Mouse (Mus musculus): ENCODE measurements around the gene Prpf40b.

Gene Prpf40b

DNA sequence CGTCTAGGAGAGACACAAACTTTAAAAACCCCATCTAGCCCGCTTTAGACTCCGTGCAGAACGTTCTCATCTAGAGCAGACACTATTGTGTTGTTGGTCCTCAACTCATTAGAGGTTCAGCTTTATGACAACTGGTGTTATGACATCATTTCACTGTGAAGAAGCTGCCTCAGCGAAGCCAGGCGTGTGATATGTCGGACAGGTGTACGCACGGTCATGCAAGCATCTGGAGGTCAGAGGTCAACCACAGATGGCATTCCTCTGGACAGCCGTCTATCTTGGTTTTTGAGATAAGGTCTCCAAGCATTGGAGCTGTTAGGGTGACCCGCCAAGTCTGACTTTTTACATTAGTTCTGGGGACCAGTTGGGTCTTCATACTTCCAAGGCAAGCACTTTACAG is 4.3 kb upstream of the Prpf40b start:
- no peak for DNase-seq (ENCODE audit: low spot score)

DNA sequence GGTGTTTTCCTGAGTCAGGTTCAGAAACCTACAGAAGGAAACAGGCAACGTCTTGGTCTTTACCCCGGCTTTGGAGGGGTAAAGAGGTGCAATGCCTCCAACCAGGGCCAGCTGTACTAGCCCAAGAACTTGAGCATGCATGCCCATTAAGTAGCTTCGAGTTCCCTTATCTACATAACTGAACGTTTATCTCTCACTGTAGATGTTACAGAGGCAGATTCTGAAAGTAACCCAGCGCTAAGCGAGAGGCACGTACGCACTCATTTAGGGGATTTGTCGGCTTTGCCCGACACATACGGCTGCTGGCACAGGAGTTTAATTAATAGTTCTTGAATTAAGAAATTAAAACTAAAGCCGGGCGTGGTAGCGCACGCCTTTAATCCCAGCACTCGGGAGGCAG is 600 bp upstream of the Prpf40b start:
- DNase-seq (ENCODE audit: low spot score): no peak

DNA sequence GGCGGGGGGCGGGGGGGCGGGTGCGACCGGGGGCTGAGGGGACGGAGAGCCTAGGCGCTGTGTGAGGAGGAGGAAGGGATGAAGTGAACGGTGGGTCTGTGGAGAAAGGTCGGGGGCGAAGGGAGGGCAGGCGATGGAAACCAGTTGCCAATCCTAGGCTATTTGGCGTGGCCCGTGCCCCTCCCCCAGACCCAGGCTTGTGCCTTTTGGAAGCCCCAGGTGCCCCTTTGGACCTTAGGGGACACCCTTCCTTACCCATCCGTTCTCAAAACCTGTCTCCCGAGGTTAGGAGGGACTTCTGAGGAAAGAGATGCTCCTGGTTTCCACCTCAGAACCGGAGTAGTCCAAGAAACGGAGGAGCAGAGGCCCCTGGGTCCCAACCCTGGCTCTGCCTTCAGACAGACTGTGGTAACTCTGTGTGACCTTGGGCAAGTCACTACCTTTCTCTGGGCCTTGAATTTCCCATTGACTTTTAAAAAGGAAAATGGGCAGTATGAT is 646 bp downstream of the Prpf40b start, which contains the start of gene Fam186b:
Gene Fam186b (minus strand): TSS at position 405 of the 498 bp plus-strand sequence.
- peak; percentile 16 for DNase-seq (ENCODE audit: low spot score)

DNA sequence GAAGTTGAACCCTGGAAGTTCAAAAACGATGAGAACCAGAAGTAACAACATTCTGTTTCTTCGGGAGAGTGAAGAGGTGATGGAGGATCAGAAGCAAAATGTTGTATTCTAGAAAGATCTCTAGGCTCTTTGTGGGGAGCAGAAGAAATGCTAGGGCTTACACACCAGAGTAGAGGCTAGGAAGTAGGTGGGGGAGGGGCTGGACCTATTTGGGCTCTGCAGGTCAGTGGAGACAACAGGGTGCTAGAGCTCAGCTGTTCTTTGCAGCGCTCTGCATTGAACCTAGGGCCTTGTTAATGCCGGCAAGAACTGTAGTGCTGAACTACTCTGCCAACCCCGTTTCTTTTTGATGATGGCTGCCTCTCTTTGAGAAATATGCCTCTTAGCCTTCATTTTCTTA is 1.3 kb downstream of the Prpf40b start:
- no peak for DNase-seq (ENCODE audit: low spot score)

DNA sequence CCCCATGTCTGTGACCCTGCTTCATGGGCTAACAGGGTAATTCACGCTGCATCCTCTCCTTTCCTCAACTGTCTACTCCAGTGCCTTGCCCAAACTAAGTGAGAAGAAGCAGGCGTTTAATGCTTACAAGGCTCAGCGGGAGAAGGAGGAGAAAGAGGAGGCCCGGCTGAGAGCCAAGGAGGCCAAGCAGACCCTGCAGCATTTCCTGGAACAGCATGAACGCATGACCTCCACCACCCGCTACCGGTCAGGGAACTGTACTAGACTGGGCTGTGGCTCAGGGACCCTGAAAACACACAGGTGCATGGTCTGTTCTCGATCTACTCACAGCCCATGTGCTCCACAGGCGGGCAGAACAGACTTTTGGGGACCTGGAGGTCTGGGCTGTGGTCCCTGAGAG is 12.6 kb downstream of the Prpf40b start:
- no peak for DNase-seq (ENCODE audit: low spot score)

DNA sequence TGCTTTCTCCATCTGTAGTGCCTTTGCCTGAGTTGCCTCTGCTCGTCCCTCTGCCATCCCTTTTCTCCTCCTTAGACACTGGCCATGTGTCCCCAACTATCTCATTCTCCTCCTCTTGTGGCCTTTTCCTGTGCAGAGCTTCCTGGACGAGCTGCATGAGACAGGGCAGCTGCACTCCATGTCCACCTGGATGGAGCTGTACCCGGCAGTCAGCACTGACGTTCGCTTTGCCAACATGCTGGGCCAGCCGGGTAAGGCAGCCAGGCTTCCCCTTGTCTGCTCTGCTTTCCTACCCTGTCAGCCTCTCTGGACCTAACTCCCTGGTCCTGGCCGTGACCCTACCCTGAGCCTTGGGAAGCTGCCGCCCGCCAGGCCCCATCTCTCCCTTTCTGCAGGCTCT is 14.7 kb downstream of the Prpf40b start:
- no peak for DNase-seq (ENCODE audit: low spot score)

DNA sequence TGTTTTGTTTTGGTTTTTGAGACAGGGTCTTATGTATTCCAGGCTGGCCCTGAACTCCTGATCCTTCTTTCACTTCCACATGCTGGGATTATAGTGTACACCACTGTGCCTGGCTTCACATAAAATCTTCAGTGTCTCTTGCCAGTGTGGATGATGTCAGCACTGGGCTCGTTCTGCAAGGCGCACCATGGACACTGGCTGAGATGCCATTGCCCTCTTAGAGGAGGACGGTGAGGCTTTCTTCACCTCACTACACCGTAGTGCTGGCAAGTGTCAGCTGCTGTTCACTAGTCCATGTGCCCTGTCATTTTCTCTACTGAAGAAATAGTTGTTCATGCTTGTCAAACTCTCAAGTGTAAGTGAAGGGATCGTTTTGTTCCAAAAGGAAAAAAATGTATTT is 15.7 kb downstream of the Prpf40b start:
- no peak for DNase-seq (ENCODE audit: low spot score)

DNA sequence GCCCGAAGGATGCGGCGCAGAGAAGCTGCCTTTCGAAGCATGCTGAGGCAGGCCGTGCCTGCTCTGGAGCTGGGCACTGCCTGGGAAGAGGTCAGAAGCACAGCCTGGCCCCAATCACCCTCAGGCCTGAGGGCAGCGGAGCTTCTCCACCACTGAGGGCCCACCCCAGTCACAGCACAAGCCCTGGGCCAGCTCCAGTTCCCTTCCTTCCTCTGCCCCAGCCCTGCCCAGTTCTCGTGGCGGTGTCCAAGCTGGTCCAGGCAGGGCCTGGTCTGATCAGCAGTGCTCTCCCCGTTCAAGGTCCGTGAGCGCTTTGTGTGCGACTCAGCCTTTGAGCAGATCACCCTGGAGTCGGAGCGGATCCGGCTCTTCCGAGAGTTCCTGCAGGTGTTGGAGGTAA is 20.0 kb downstream of the Prpf40b start:
- no peak for DNase-seq (ENCODE audit: low spot score)

DNA sequence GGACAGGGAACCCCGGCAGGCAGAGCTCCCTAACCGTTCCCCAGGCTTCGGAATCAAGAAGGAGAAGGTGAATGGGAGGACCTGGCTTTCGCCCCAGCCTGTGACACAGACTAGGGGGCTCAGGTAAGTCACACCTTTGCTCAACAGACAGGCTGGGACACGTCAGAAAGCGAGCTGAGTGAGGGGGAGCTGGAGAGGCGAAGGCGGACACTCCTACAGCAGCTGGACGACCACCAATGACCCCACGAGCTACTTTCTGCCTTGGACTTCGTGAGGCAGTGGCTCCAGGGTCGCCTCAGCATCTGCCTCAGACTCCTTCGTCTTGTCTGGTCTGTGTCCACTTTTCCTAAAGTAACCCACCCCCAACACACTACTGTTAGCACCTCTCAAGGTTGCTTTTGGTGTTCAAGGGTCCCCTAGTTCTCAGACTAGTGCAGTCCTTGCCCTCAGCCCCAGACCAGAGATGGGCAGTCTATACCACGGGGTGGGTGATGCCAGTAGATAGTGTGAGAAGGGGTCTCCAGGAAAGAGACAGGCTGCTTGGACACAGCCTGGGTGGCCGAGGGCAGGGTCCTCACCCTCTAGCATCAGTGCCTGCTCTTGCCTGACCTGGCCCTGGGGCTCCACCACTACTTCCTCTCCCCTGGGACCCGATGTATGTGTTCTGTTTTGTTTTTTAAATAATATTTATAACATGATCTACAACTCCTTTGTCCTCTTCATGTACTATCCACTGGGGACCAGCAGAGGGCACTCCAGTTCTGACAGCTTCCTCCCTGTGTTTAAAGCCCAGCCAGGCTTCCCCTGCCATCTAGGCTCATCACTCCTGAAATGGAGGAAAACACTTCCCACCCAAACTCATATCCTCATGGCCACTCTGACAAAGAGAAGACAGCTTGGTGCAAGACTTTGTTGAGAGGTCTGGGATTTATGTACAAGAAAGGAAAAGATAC is 21.7 kb downstream of the Prpf40b start:
- DNase-seq (ENCODE audit: low spot score): peak; percentile 56

DNA sequence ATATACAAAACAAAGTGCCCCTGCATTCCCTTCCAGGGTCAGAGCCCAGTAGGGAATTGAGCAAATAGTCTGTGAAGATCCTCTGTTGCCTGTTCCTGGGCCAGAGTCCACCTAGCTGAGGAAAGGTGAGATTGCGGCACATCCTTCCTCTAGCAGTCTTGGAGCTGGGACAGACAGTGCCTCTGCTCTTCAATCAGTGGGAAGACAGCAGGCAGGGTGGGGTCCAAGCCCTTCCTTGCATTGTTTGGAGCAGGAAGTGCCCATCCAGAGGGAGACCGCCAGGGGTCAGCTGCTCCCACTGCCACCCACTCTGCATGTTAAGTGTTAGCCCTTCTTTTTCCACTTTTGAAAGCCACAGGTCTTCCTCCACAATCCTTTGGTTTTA is 22.4 kb downstream of the Prpf40b start:
- DNase-seq (ENCODE audit: low spot score): no peak

DNA sequence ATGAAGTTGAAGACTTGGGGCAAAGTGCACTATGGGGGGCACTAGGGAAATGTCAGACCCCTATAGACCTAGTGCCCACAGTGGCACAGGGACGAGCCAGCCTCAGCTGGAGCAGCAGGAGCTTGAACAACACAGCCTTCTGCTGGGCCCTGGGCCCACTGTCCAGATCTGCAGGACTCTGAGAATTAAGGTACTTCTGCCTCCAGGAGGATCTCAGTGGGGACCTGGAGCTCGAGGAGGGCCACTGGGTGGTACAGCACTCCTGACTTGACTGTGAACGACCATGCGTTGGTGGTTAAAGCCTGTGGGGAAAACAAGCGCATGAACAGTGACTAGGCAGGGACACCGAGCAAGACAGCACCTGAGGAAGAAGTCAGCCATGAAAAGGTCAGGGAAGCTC is 23.2 kb downstream of the Prpf40b start:
- no peak for DNase-seq (ENCODE audit: low spot score)

DNA sequence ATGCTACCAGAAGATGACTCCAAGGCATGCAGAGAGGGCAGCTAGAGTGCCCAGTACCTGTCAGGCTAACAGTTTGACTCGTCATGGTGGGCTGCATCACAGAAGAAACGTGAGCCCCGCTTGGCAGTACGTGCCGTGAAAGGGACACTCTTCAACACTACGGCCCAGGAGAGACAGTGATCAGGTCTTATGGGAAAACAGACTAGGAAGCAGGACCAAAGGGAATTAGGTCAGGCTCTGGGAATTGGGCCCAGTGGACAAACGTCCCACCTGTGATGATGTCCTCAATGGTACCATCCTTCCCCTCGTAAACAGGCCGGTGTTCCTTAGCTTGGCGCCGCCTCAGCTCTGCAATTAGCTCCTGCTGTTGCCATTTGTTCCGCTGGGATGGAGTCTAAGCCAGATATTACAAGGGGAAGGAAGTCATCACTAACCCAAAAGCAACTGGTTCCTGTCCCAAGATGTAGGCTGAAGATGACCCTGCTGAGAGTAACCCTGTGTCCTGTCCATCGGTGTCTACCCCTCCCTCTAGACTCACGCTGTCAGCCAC is 24.0 kb downstream of the Prpf40b start:
- DNase-seq (ENCODE audit: low spot score): no peak

DNA sequence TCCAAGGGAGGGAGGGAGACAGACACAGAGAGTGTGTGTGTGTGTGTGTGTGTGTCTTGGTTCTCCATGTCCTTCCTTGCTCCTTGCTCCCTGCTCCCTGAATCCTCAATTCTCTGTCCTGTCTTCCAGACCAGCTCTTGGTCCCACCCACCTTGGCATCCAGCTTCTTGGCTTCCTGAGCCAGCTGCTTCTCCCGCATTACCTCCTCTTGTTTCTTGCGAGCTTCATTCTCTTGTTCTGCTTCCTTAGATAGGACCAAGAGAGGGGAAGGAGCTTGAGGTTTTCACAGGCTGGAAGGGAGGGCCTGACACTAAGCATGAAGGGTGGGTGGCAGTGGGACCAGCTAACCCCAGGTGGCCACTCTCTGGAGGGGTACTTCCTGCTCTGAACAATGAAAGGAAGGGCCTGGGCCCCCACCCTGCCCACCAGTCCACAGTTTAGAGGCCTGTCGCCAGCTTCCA is 24.6 kb downstream of the Prpf40b start:
- no peak for DNase-seq (ENCODE audit: low spot score)

DNA sequence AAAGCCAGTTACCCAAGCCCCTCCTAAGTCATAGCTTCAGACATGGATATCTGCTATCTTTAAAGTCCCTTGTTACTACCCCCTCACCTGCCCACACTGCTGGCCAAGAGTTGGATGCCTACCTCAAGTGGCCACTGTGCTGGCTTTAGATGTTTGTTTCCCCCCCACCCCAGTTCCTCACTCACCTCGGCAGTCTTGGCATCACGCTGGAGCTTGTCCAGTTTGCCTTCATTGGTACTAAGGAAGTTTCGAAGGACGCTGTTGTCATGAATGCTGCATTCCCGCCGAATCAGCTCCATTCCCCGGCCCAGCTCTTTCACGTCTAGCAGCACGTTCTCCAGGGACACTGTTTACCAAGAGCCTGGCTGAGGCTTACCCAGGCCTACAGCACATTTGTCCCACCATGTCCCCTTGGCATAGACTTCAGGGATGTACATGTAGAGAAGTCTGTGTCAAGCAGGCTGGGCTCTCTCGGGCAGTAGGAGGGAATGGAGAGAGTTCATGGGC is 25.3 kb downstream of the Prpf40b start:
- no peak for DNase-seq (ENCODE audit: low spot score)

DNA sequence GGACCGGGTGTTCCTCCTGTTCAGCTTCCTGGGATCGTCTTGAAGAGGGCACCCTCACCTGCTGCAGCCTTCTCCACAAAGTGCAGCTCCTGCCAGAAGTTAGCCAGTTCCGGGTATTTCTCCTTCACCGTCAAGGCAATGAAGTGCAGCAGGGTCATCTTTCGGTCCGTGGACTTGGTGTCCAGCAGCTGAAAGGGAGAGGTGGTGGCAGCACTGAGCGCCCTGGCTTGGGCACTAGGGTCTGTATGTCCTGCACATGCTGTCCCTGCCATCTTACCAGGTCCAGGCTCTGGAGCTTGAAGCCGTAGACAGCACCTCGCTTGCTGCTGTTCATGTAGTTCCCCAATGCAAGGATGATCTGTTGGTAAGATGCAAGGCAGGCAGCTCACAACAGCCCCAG is 26.1 kb downstream of the Prpf40b start:
- DNase-seq (ENCODE audit: low spot score): no peak

DNA sequence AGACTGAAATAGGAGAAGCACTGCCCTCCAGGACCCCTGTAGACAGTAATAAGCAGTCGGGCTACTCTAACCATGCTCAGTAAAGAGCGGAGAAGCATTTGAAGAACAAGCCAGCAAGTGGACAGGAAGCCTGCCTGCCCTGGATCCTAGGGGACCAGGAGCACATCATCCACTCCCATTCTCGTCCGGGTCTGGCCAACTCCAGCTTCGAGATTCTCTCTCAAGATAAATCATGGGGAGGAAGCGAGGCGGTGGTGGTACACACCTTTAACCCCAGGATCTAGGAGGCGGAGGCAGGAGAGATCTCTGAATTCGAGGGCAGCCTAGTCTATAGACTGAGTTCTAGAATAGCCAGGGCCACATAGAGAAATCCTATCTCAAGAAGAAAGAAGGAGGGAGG is 29.3 kb downstream of the Prpf40b start:
- DNase-seq (ENCODE audit: low spot score): no peak

DNA sequence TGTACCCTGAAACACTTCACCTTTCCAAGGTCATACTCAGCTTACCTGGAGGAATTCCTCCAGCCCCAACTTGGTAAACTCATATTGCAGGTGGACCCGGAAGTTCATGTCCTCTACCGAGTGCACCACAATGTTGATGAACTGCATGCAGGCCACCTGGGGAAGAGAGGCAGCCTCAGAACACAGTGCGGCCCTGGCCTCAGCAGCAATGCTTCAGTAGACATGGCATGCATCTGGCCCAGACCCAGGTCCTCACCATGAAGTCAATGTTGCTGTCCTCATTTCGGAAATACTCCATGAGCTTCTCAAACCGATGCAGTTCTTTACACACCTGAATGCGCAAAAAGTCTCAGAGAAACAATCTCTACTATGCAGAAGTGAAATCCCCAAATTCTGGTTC is 30.7 kb downstream of the Prpf40b start:
- DNase-seq (ENCODE audit: low spot score): no peak

DNA sequence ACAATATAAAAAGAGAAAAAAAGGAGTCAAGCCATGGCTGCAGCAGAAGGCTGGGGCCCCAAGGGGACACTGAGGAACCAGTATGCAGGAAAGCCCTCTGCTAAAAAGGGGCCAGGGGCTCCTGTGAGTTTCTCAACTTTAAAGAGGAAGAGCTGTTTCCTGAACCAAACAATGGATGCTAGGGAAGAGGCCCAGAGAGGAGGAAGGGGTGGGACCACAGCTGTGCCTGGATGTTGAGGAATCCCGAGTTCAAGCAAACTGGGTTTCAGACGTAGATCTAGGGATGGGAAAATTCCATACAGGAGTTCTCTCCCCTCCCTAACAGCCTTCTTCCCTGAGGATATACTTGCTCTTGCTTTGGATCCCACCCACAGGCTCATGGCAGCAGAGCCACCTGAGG is 31.5 kb downstream of the Prpf40b start:
- no peak for DNase-seq (ENCODE audit: low spot score)

DNA sequence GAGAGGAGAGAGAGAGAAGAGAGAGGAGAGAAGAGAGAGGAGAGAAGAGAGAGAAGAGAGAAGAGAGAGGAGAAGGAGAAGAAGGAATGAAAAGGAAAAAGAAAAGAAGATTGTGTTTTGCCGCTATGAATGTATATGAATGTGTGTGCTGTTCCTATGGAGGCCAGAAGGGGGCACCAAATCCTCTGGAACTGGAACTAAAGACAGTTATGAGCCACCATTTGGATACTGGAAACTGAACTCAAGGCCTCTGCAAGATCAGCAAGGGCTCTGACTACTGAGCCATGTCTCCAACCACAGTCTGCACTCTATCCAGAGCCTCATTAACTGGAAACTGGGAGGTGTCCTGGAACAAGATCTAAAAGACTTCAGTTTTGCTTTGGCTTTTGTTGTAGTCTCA is 32.1 kb downstream of the Prpf40b start:
- DNase-seq (ENCODE audit: low spot score): no peak

DNA sequence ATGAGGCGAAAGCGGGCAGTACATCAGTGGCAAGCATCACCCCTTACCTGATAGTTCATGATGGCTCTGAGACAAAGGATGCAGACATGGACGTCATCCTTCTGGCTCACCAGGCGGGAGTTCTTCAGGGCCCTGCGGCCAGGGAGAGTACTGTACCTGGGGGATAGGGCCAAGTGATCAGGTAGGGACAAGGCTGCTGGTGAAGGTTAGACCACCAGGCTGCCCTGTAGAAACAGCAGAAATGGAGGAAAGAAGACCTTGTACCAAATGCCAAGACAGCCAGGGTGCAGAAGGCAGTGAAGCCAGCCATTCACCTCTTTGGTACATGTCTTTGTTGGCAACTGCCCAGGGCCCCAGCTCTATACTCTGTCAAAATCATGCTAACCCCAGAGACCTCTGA is 33.1 kb downstream of the Prpf40b start:
- no peak for DNase-seq (ENCODE audit: low spot score)

DNA sequence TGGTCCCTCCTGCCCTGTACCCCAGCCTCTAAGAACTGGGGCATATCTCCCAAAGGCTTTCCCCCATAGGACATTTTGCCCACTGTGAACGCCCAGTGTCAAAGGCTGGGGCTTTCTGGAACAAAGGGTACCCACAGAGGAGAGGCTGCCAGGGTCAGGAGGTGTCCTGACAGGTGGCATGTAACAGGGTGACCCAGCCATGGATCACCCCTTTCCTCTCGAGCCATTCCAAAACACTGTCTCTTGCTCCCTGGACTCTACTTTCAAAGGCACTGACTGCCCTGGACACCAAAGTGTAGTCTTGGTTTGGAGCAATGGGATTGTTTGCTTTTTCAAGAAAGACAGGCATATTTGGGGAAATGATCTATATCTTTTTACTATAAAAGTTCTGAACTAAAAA is 35.4 kb downstream of the Prpf40b start:
- no peak for DNase-seq (ENCODE audit: low spot score)

DNA sequence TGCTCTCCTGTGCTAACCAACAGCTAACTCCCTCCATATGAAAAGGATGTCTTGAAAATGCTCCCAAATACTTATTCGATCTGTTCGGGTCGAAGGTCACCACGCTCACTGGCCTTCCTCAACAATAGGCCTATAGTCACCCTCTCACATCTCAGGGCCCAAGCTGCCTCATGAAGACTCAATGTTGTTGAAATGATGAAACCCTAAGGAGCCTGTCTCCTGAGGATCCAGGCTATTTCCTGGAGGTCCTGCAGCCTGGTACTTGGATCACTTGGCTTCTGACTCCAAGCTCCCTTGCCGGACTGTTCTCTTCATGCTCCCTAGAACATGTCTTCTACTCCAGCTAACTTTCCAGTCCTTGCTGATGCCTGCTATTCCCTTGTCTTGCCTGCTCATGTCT is 36.5 kb downstream of the Prpf40b start:
- DNase-seq (ENCODE audit: low spot score): no peak

DNA sequence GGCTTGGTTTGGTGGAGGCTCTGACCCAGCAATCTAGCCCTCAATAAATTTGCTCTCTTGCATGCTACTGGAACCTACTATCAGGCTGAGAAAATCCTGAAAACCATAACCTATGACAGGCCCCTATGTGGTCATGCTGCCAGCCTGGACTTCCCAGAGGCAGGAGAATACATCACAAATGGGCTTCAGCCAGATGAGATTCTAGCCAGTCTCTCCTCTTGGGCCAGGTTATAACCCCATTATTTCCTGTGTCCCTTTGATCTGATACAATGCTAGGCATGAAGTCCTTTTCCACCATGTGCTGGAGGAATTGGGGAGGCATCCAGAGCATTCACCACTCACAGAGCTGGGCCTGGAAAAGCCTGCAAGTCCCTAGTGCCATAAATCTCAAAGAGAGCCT is 37.2 kb downstream of the Prpf40b start:
- DNase-seq (ENCODE audit: low spot score): no peak

Data from ovary, postnatal 10 days (tissue).